Mouse (Mus musculus) right cerebral cortex, adult 2 months (tissue): Measurements from ENCODE around the gene Grm4.

Source experiments
- DNase-seq, 2 experiments: peaks; one replicate each; pipeline ENCODE4 v3.0.0; 2021 to 2022; ENCODE audit warnings: low spot score in 2 of 2

Gene Grm4

GRCm38 (mm10) chr17:27521303-27521702 lies at the start of gene Grm4:
Grm4 (minus strand) TSS chr17:27521403.
- DNase-seq, result no peak

GRCm38 (mm10) chr17:27568228-27568627 lies 47.0 kb upstream of the Grm4 start:
- no peak for DNase-seq

GRCm38 (mm10) chr17:27565942-27566267 lies 44.7 kb upstream of the Grm4 start:
- no peak for DNase-seq

GRCm38 (mm10) chr17:27565163-27565941 lies 44.1 kb upstream of the Grm4 start, which contains the start of gene AI413582:
AI413582 (minus strand) TSS chr17:27565756.
- peak; percentile 95 for DNase-seq

- DNase-seq, result no peak
These were observed 43.4 kb upstream of the Grm4 start for GRCm38 (mm10) chr17:27564391-27565162.

- no peak for DNase-seq
These were observed 42.6 kb upstream of the Grm4 start for GRCm38 (mm10) chr17:27563771-27564244.

- peak; percentile 76 to 77 for DNase-seq
These were observed 40.8 kb upstream of the Grm4 start for GRCm38 (mm10) chr17:27561809-27562526.

GRCm38 (mm10) chr17:27560926-27561480 lies 39.8 kb upstream of the Grm4 start:
- no peak for DNase-seq

GRCm38 (mm10) chr17:27559596-27559995 lies 38.4 kb upstream of the Grm4 start:
- DNase-seq, result no peak

GRCm38 (mm10) chr17:27558845-27559244 lies 37.6 kb upstream of the Grm4 start:
- no peak for DNase-seq

- no peak for DNase-seq
These were observed 36.9 kb upstream of the Grm4 start for GRCm38 (mm10) chr17:27557927-27558661.

- DNase-seq, result no peak
These were observed 36.2 kb upstream of the Grm4 start for GRCm38 (mm10) chr17:27557181-27557926.

- DNase-seq, result peak; percentile 71 to 78
These were observed 35.3 kb upstream of the Grm4 start, which contains the start of gene Hmga1 for GRCm38 (mm10) chr17:27556315-27557011. Hmga1 (plus strand) TSS chr17:27556497.

GRCm38 (mm10) chr17:27555512-27556172 lies 34.4 kb upstream of the Grm4 start:
- no peak for DNase-seq

- DNase-seq, result no peak
These were observed 33.9 kb upstream of the Grm4 start for GRCm38 (mm10) chr17:27555075-27555511.

GRCm38 (mm10) chr17:27554062-27554960 lies 33.1 kb upstream of the Grm4 start:
- DNase-seq, result no peak

- DNase-seq, result no peak
These were observed 31.3 kb upstream of the Grm4 start for GRCm38 (mm10) chr17:27552215-27553201.
